Mouse (Mus musculus): ENCODE results near the gene Necap2.

The Necap2 gene

GRCm38 (mm10) chr4:141077681-141078509 lies at the start of gene Necap2:
Gene Necap2 (minus strand): TSS chr4:141078357.
- peak; percentile 96 for DNase-seq (ENCODE audit: low read depth, low spot score)

DNA sequence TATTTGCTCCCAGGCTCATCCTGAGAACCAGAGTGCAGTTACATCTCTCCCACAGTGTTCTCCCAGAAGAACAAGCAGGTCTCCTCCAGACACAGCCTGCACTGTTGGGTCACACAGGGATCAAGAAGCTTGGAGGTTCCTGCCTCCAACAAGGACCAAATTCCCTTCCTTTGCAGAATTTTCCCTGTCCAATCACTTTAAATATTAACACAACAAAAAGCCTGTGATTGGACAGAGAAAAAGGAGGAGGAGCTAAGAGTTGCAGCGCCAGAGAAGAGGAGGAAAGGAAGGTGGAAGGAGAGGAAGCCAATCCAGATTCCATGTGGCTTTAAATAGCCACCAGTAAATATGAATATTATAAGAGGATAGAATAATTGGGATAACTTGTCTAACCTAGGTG lies 44.9 kb upstream of the Necap2 start:
- no peak for DNase-seq (ENCODE audit: low read depth, low spot score)

- no peak for DNase-seq (ENCODE audit: low read depth, low spot score)
Observed at GRCm38 (mm10) chr4:141122663-141123062, 44.5 kb upstream of the Necap2 start.

DNA sequence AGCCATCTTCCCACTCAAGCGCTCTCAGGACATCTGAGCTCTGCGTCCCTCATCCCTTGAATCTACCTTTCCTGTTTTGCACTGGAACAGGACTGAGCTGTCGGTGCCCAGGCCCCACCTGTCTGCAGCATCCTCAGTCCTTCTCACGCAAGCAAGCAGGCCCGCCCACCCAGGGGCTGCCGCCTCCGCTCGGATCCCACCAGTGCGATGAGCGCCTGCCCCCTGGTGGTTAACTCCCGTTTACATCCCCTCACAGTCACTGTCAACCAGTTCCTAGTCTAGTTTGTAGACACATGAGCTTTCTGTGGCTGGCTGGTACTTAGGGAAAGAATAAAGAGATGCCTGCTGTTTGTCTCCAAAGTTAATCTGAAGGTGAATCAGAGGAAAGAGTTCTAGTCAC lies 42.5 kb upstream of the Necap2 start:
- DNase-seq (ENCODE audit: low read depth, low spot score): peak; percentile 61

DNA sequence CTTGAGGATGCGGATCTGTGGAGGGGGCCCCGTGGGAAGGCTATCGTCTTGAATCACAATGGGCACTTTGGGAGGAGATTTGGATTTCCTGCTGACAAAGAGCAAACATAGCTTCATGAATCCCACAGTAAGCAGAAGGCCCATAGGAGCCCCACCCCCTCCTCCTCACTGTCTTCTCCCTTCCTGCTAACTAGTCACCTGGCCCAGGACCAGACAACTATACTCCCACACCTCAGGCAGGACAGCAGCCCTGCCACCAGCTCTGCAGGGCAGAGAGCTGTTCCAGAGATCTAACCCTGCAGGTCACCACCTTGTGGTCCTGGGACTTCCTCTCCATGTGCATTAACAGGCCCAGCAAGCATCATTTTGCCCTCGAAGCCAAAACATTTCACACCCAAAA lies 40.5 kb upstream of the Necap2 start:
- no peak for DNase-seq (ENCODE audit: low read depth, low spot score)

DNA sequence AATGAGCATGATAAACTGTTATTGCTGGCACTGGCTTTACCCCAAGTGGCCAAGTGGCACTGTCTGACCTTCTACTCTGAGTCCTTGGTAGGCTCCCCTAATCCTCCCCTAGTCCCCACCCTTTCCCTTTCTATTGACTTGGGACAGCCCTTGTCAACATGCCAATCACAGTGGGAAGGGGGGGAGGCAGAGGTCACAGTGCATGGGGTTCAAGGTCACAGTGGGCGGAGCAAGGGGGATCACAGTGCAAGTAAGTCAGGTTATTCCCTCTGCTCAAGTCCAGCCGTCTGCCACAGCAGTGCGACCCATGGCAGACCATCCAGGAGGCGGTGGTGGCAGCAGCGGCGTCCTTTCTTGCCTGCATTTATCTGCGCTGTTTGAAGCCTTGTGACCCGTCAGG lies 37.2 kb upstream of the Necap2 start:
- no peak for DNase-seq (ENCODE audit: low read depth, low spot score)

GRCm38 (mm10) chr4:141114521-141114981 lies 36.4 kb upstream of the Necap2 start:
- DNase-seq (ENCODE audit: low read depth, low spot score): no peak

DNA sequence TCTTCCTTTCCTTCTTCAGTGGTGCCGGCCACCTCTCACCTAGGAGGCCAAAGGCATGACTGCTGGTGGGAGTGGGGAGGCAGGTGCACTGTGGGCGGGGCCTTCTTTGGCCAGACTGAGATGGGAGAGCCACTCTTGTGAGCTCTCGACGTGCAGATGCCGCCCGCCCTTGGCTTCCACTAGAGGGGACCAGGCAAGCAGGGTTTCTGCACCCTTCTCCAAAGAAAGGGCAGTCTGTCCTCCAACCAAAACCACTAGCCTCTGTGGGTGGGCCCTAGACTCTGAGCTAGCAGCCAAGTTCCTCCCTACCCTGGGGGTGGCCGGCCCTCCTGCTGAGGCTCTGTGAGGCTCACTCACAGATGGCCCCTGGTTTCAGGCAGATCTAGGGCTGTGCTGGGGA lies 35.7 kb upstream of the Necap2 start:
- no peak for DNase-seq (ENCODE audit: low read depth, low spot score)

DNA sequence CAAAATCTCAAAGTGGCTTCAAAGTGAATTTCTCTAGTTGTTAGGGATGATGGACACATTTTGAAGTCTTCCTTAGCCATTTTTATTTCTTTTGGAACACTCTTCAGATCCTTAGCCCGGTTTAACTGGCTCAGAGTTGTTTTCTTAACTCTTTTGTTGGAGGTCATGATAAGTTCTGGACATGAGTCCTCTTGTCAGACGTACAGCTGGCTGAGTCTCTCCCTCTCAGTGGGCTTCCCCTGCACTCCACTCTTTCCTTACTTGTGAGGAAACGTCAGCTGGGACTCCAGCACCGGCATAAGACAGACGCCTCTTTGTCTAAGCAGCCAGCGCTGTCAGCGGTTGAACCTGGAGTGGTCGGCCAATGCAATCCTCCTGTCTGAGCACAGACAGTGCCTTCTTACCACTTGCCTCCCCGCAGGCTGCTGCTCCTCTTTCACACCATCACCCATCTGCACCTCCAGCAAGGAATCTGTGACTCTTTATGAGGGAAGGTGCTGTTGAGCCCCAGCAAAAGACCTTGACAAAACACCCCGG lies 30.1 kb upstream of the Necap2 start:
- peak; percentile 63 for DNase-seq (ENCODE audit: low read depth, low spot score)

DNA sequence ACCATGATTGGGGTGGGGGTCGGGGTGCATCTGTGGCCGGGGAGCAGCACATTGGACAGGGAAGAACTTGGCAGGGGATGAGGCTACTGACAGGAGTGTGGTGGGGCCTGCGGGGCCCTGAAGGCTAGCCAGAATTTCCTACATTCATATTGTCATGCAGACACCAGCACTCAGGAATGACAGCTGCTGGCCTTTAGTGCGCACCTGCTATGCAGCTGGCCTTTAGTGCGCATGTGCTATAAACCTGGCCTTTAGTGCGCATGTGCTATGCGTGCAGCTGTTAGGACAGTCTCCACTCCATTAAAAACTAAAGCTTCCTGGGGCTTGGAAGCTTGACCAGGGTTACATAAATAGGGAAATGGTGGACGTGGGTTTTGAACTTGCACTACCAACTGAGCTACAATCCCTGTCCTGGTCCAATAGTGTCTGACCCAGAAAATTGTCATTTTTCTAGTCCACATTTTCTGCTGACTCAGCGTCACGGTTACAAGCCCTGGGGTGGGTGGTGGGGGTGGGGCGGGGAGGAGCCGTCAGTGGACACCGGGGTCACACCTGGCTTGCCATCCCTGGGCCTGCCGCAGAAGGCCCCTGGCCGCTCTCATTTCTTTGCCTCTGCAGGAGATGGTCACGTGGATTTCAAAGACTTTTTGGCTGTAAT lies 28.5 kb upstream of the Necap2 start:
- DNase-seq (ENCODE audit: low read depth, low spot score): peak; percentile 34

- DNase-seq (ENCODE audit: low read depth, low spot score): peak; percentile 58
Observed at GRCm38 (mm10) chr4:141101855-141102254, 23.7 kb upstream of the Necap2 start.

- no peak for DNase-seq (ENCODE audit: low read depth, low spot score)
Observed at GRCm38 (mm10) chr4:141101291-141101690, 23.1 kb upstream of the Necap2 start.

GRCm38 (mm10) chr4:141099956-141100355 lies 21.8 kb upstream of the Necap2 start:
- DNase-seq (ENCODE audit: low read depth, low spot score): no peak

- DNase-seq (ENCODE audit: low read depth, low spot score): no peak
Observed at GRCm38 (mm10) chr4:141098935-141099334, 20.8 kb upstream of the Necap2 start.

- DNase-seq (ENCODE audit: low read depth, low spot score): peak; percentile 14
Observed at GRCm38 (mm10) chr4:141096710-141097109, 18.6 kb upstream of the Necap2 start.

DNA sequence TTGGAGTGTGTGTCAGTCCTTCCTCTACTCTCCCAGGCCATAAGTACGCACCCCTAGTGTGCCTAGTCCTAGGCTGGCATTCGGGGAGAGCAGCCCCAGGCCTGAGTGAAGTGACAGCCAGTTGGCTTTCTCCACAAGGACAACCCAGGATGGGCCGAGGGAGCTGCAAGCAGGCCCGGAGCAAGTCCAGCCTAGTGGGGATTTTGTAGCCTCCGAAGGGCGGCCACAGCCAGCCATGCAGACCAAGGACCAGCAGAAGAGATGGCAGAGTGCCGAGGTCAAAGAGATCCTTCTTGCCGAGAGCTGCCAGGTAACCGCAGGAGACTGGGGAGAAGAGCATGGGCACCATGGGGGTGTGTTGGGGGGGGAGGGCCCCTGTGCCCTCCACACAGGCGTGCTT lies 16.9 kb upstream of the Necap2 start:
- DNase-seq (ENCODE audit: low read depth, low spot score): no peak

GRCm38 (mm10) chr4:141088714-141089113 lies 10.6 kb upstream of the Necap2 start:
- DNase-seq (ENCODE audit: low read depth, low spot score): no peak

GRCm38 (mm10) chr4:141088033-141088432 lies 9.9 kb upstream of the Necap2 start, which contains the start of gene Spata21:
Gene Spata21 (plus strand): TSS chr4:141088333.
- DNase-seq (ENCODE audit: low read depth, low spot score): no peak

DNA sequence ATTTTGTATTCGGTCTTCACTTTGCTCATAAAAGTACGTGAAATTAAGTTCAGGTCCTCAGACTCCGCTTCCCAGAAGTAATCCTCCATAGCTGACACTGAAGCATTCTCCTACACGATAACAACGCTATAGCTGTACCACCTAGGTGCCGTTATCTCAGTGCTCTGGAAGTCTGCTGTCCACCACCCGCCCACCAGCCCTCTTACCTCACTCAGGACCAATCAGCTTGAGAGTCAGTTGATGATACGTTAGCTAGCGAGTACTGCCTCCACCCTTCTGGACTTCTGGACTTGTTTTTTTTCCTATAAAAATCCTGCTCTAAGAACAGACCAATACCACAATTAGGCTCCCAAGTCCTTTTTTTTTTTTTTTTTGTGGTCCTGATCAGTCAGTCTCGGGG lies 8.7 kb upstream of the Necap2 start:
- DNase-seq (ENCODE audit: low read depth, low spot score): no peak

DNA sequence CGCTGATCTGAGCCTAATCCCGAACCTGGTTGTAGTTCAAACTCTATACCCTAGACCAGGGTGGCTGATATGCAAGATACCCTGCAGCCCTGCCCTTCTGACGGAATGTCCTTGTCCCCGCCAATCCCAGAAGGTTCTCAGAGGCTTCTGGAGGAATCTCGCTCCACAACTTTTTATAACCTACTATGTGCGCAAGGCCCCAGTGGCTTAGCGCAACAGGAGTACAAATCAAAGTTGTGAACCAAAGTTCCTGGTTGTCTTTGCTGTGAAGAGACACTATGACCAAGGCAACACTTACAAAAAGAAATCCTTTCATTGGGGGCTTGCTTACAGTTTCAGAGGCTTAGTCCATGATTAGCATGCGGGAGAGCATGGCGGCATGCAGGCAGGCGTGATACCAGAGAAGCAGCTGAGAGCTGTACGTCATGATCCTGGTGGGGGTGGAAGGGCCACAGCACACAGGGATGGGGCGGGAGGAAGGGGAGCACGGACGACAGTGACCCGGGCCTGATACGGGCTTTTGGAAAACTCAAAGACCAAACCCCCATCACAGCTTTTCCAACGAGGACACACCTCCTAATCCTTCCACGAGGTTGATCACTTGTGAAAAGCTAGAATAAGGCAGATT lies 467 bp upstream of the Necap2 start:
- DNase-seq (ENCODE audit: low read depth, low spot score): no peak

- no peak for DNase-seq (ENCODE audit: low read depth, low spot score)
Observed at GRCm38 (mm10) chr4:141076761-141077506, 1.2 kb downstream of the Necap2 start.
